Mouse (Mus musculus): ENCODE results near the gene Prrt2. TPM values are rescaled to one million over a fixed set of nuclear protein-coding genes. Genes with fewer than 3 reads are reported as not detected.

The Prrt2 gene
- 0.02 TPM for polyA plus RNA-seq (2012; fragmentation: generic; extraction: Trizol)
- long read RNA-seq, experiment 1, result 0 reads
- long read RNA-seq, experiment 2, result 0 reads

- TF ChIP-seq USF1 (IDR thresholded peaks at IDR 0.05; ENCODE audit: low read depth) (no peak), MAX (IDR thresholded peaks at IDR 0.05) (no peak), CTCF (IDR thresholded peaks at IDR 0.05; ENCODE audit: control insufficient read depth, insufficient read depth, insufficient read length) (no peak), MYOG (IDR thresholded peaks at IDR 0.05; ENCODE audit: control insufficient read depth, extremely low read depth, insufficient read length) (no peak), FOSL1 (IDR thresholded peaks at IDR 0.05; ENCODE audit: insufficient read depth, low read length, poor library complexity, severe bottlenecking) (no peak)
- H3K36me3 ChIP-seq (ENCODE audit: control insufficient read depth, insufficient read depth), result peaks cover 27% of the 10 kb centered on the region
- H3K79me2 ChIP-seq (ENCODE audit: control insufficient read depth, insufficient read depth), result peaks cover 33% of the 10 kb centered on the region
- no peaks in the 10 kb centered on the region for H3K27me3 ChIP-seq (ENCODE audit: control insufficient read depth, insufficient read depth, insufficient read length)
- peaks cover 20% of the 10 kb centered on the region for H3K79me3 ChIP-seq (ENCODE audit: low read depth)
- H3ac ChIP-seq (ENCODE audit: control insufficient read depth, insufficient read length, low read depth), result no peak within 1 kb of the TSS
- H3K4me3 ChIP-seq (ENCODE audit: insufficient read depth, poor library complexity, severe bottlenecking), result no peak within 1 kb of the TSS
Observed at GRCm38 (mm10) chr7:127020901-127021562, at the start of gene Prrt2, which contains the start of gene Gm42742. Prrt2 (minus strand) TSS chr7:127021211. Gm42742 (minus strand) TSS chr7:127021097.

GRCm38 (mm10) chr7:127066317-127066716 is 45.3 kb upstream of the Prrt2 start:
- H3K79me2 ChIP-seq (ENCODE audit: control insufficient read depth, insufficient read depth), result no peaks in the 10 kb centered on the region
- no peaks in the 10 kb centered on the region for H3K36me3 ChIP-seq (ENCODE audit: control insufficient read depth, insufficient read depth)
- H3K79me3 ChIP-seq (ENCODE audit: low read depth), result no peaks in the 10 kb centered on the region
- H3K27me3 ChIP-seq (ENCODE audit: control insufficient read depth, insufficient read depth, insufficient read length), result no peaks in the 10 kb centered on the region
- TF ChIP-seq MAX (IDR thresholded peaks at IDR 0.05), result no peak
- peak; percentile 87 for TF ChIP-seq FOSL1 (IDR thresholded peaks at IDR 0.05; ENCODE audit: insufficient read depth, low read length, poor library complexity, severe bottlenecking)
- no peak overlapping the region for H3K4me3 ChIP-seq (ENCODE audit: insufficient read depth, poor library complexity, severe bottlenecking)
- H3ac ChIP-seq (ENCODE audit: control insufficient read depth, insufficient read length, low read depth), result no peak overlapping the region

- H3K79me3 ChIP-seq (ENCODE audit: low read depth), result no peaks in the 10 kb centered on the region
- H3K36me3 ChIP-seq (ENCODE audit: control insufficient read depth, insufficient read depth), result no peaks in the 10 kb centered on the region
- TF ChIP-seq USF1 (IDR thresholded peaks at IDR 0.05; ENCODE audit: low read depth) (no peak), CTCF (IDR thresholded peaks at IDR 0.05; ENCODE audit: control insufficient read depth, insufficient read depth, insufficient read length) (no peak), MYOG (IDR thresholded peaks at IDR 0.05; ENCODE audit: control insufficient read depth, extremely low read depth, insufficient read length) (no peak), MYOD1 (IDR thresholded peaks at IDR 0.05; ENCODE audit: control insufficient read depth, insufficient read length, low read depth) (no peak), CEBPB (IDR thresholded peaks at IDR 0.05; ENCODE audit: low read depth) (no peak), FOSL1 (IDR thresholded peaks at IDR 0.05; ENCODE audit: insufficient read depth, low read length, poor library complexity, severe bottlenecking) (no peak), MAX (IDR thresholded peaks at IDR 0.05) (no peak)
- H3ac ChIP-seq (ENCODE audit: control insufficient read depth, insufficient read length, low read depth), result no peak overlapping the region
- no peaks in the 10 kb centered on the region for H3K79me2 ChIP-seq (ENCODE audit: control insufficient read depth, insufficient read depth)
- H3K4me3 ChIP-seq (ENCODE audit: insufficient read depth, poor library complexity, severe bottlenecking), result no peak overlapping the region
- H3K27me3 ChIP-seq (ENCODE audit: control insufficient read depth, insufficient read depth, insufficient read length), result no peaks in the 10 kb centered on the region
Observed at GRCm38 (mm10) chr7:127065538-127065937, 44.5 kb upstream of the Prrt2 start.

- Histone ChIP-seq H3K79me2 (ENCODE audit: control insufficient read depth, insufficient read depth) (no peaks in the 10 kb centered on the region), H3K4me3 (ENCODE audit: insufficient read depth, poor library complexity, severe bottlenecking) (no peak overlapping the region), H3K36me3 (ENCODE audit: control insufficient read depth, insufficient read depth) (no peaks in the 10 kb centered on the region), H3K27me3 (ENCODE audit: control insufficient read depth, insufficient read depth, insufficient read length) (peaks cover 49% of the 10 kb centered on the region), H3K79me3 (ENCODE audit: low read depth) (no peaks in the 10 kb centered on the region), H3ac (ENCODE audit: control insufficient read depth, insufficient read length, low read depth) (no peak overlapping the region)
- TF ChIP-seq CEBPB (IDR thresholded peaks at IDR 0.05; ENCODE audit: low read depth), result no peak
- TF ChIP-seq FOSL1 (IDR thresholded peaks at IDR 0.05; ENCODE audit: insufficient read depth, low read length, poor library complexity, severe bottlenecking), result no peak
- TF ChIP-seq MYOD1 (IDR thresholded peaks at IDR 0.05; ENCODE audit: control insufficient read depth, insufficient read length, low read depth), result no peak
- no peak for TF ChIP-seq MAX (IDR thresholded peaks at IDR 0.05)
- TF ChIP-seq CTCF (IDR thresholded peaks at IDR 0.05; ENCODE audit: control insufficient read depth, insufficient read depth, insufficient read length), result no peak
- no peak for TF ChIP-seq USF1 (IDR thresholded peaks at IDR 0.05; ENCODE audit: low read depth)
- TF ChIP-seq MYOG (IDR thresholded peaks at IDR 0.05; ENCODE audit: control insufficient read depth, extremely low read depth, insufficient read length), result no peak
Observed at GRCm38 (mm10) chr7:127055026-127055585, 34.1 kb upstream of the Prrt2 start.

GRCm38 (mm10) chr7:127041851-127042672 is 21.1 kb upstream of the Prrt2 start, which contains the start of gene Kif22:
Kif22 (minus strand) TSS chr7:127042471.
- TF ChIP-seq MAX (IDR thresholded peaks at IDR 0.05), result no peak
- no peak for TF ChIP-seq MYOD1 (IDR thresholded peaks at IDR 0.05; ENCODE audit: control insufficient read depth, insufficient read length, low read depth)
- TF ChIP-seq MYOG (IDR thresholded peaks at IDR 0.05; ENCODE audit: control insufficient read depth, extremely low read depth, insufficient read length), result no peak
- no peak for TF ChIP-seq USF1 (IDR thresholded peaks at IDR 0.05; ENCODE audit: low read depth)
- TF ChIP-seq FOSL1 (IDR thresholded peaks at IDR 0.05; ENCODE audit: insufficient read depth, low read length, poor library complexity, severe bottlenecking), result no peak
- TF ChIP-seq CTCF (IDR thresholded peaks at IDR 0.05; ENCODE audit: control insufficient read depth, insufficient read depth, insufficient read length), result no peak
- no peaks in the 10 kb centered on the region for H3K27me3 ChIP-seq (ENCODE audit: control insufficient read depth, insufficient read depth, insufficient read length)
- H3K36me3 ChIP-seq (ENCODE audit: control insufficient read depth, insufficient read depth), result peaks cover 10% of the 10 kb centered on the region
- peaks cover 52% of the 10 kb centered on the region for H3K79me2 ChIP-seq (ENCODE audit: control insufficient read depth, insufficient read depth)
- peaks cover 42% of the 10 kb centered on the region for H3K79me3 ChIP-seq (ENCODE audit: low read depth)
- peak within 1 kb of the TSS; percentile 80 for H3K4me3 ChIP-seq (ENCODE audit: insufficient read depth, poor library complexity, severe bottlenecking)
- H3ac ChIP-seq (ENCODE audit: control insufficient read depth, insufficient read length, low read depth), result peak within 1 kb of the TSS; percentile 84
